Mouse (Mus musculus): ENCODE data around the gene Igll1.

DNA sequence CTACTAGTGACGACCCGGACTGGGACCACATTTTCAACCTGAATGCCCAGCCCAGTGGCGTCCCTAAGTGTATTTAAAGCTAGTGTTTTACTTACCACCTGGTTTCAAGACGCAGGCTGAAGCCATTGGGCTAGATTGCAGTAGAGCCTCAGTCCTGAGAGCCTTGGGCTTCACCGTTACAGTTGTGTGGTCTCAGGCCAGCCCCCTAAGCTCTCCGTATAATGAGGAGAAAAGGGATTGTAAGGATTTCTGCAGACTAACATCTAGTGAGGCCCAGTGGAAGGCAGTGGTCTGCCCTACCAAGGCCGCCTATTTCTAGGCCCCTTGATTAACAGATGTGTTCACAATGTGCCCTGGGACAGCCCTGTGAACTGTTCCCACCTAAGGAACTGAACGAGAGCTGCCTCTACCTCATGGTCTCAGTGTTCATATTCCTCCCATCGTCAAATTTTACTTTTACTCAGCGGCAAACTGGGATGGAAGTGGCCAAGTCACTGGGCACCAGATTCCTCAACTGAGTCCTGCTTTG, 33.3 kb upstream of the Igll1 start:
- TF ChIP-seq CTCF (IDR thresholded peaks at IDR 0.05; ENCODE audit: insufficient read depth, low read depth, low read length) (no peak), POLR2A (IDR thresholded peaks at IDR 0.05; ENCODE audit: insufficient read depth, low read depth, low read length) (no peak)

All from olfactory bulb, adult 2 months (tissue).